In genomic region chr1:194588711-194589451, GRCm38 (mm10) we compare ENCODE assay signal across 7 mouse cellular contexts. TPM values are rescaled to one million over a fixed set of nuclear protein-coding genes. Genes with fewer than 3 reads are reported as not detected.
A peak's percentile ranks its signal among the peaks of the same experiment; 100 is the strongest.
DNase-seq lines count a peak whose midpoint lies in the region; ATAC-seq and TF ChIP-seq lines count a peak whose summit lies in the region.

No protein-coding gene starts in this region.

- DNase-seq in lung, postnatal 0 days (ENCODE audit: low spot score): peak; percentile 32
- no peak for DNase-seq in lung, postnatal 36 days
- peak; percentile 15 to 28 for DNase-seq in adrenal gland, postnatal 4 days (ENCODE audit: low spot score in 2 of 2)
- peak; percentile 43 to 71 for DNase-seq in cerebellum, postnatal 4 days (ENCODE audit: low spot score in 2 of 2)
- peak; percentile 71 for DNase-seq in hindbrain, postnatal 0 days (ENCODE audit: low spot score)
- peak; percentile 6 for DNase-seq in testis, postnatal 14 days (ENCODE audit: low spot score)
- DNase-seq in thymus, adult 2 months: no peak

- H3K9ac ChIP-seq in lung, postnatal 0 days (replicated peaks; ENCODE audit: low read depth): no peak overlapping the region
- H3K9ac ChIP-seq in hindbrain, postnatal 0 days (replicated peaks; ENCODE audit: low read length): no peak overlapping the region

- H3K27me3 ChIP-seq in lung, postnatal 0 days (replicated peaks; ENCODE audit: insufficient read depth, low read length): no peaks in the 10 kb centered on the region
- H3K27me3 ChIP-seq in hindbrain, postnatal 0 days (ENCODE audit: insufficient read depth, low read length): no peaks in the 10 kb centered on the region
- H3K27me3 ChIP-seq in thymus, adult 2 months (ENCODE audit: control insufficient read depth, insufficient read depth, low read length): no peaks in the 10 kb centered on the region

- H3K4me3 ChIP-seq in lung, postnatal 0 days (ENCODE audit: low read depth, low read length): no peak overlapping the region
- H3K4me3 ChIP-seq in hindbrain, postnatal 0 days (ENCODE audit: low read length): no peak overlapping the region
- no peak overlapping the region for H3K4me3 ChIP-seq in thymus, adult 2 months (ENCODE audit: control insufficient read depth, insufficient read depth, low read length)

- TF ChIP-seq CTCF in lung, postnatal 0 days (IDR thresholded peaks at IDR 0.05): no peak
- no peak for TF ChIP-seq CTCF in hindbrain, postnatal 0 days (IDR thresholded peaks at IDR 0.05; ENCODE audit: low read depth)
- TF ChIP-seq CTCF in thymus, adult 2 months (IDR thresholded peaks at IDR 0.05; ENCODE audit: borderline replicate concordance, control insufficient read depth, extremely low read depth, insufficient read depth, low read length, poor library complexity): no peak

- peak; percentile 38 for ATAC-seq in lung, postnatal 0 days
- peak; percentile 82 for ATAC-seq in hindbrain, postnatal 0 days

- no peak for TF ChIP-seq POLR2A in thymus, adult 2 months (IDR thresholded peaks at IDR 0.05; ENCODE audit: control insufficient read depth, extremely low read depth, insufficient read depth, low read length, poor library complexity)

- H3K9me3 ChIP-seq in lung, postnatal 0 days (ENCODE audit: low read length): no peaks in the 10 kb centered on the region
- H3K9me3 ChIP-seq in hindbrain, postnatal 0 days (ENCODE audit: low read length): no peaks in the 10 kb centered on the region

- WGBS in lung, postnatal 0 days: 40% methylated on average over 1 of the region's 1 CpGs
- WGBS in hindbrain, postnatal 0 days: 23% methylated on average over 1 of the region's 1 CpGs
- WGBS in thymus, adult 2 months: 89% methylated on average over 1 of the region's 1 CpGs

- no peaks in the 10 kb centered on the region for H3K36me3 ChIP-seq in lung, postnatal 0 days (ENCODE audit: insufficient read depth, low read length)
- H3K36me3 ChIP-seq in hindbrain, postnatal 0 days (ENCODE audit: insufficient read depth, low read length): no peaks in the 10 kb centered on the region
- H3K36me3 ChIP-seq in thymus, adult 2 months (ENCODE audit: control insufficient read depth, insufficient read depth, low read length): no peaks in the 10 kb centered on the region

- no peaks in the 10 kb centered on the region for H3K4me1 ChIP-seq in lung, postnatal 0 days (ENCODE audit: insufficient read depth, low read depth, low read length)
- peaks cover 16% of the 10 kb centered on the region for H3K4me1 ChIP-seq in hindbrain, postnatal 0 days (ENCODE audit: insufficient read depth, low read length)
- no peaks in the 10 kb centered on the region for H3K4me1 ChIP-seq in thymus, adult 2 months (replicated peaks; ENCODE audit: control insufficient read depth, insufficient read depth, low read length)

- TF ChIP-seq EP300 in lung, postnatal 0 days (IDR thresholded peaks at IDR 0.05): no peak

- no peak overlapping the region for H3K27ac ChIP-seq in lung, postnatal 0 days (ENCODE audit: low read length)
- H3K27ac ChIP-seq in hindbrain, postnatal 0 days: peak overlapping the region; percentile 17; the same call in 1 of the 2 replicates
- H3K27ac ChIP-seq in thymus, adult 2 months (ENCODE audit: control insufficient read depth, insufficient read depth, low read length): no peak overlapping the region

- H3K4me2 ChIP-seq in lung, postnatal 0 days (replicated peaks; ENCODE audit: low read depth, low read length): no peak overlapping the region
- H3K4me2 ChIP-seq in hindbrain, postnatal 0 days (ENCODE audit: low read depth, low read length): no peak overlapping the region

RNA-seq across cellular contexts. Expression of gene Plxna2, which starts 29.1 kb away (rescaled TPM):
- 4.5 and 5.8 TPM in 2 replicates for polyA plus RNA-seq in lung, postnatal 0 days (2015; fragmentation: Nextera tagmentation; extraction: Ambion mirVana)
- total RNA-seq in adrenal gland, postnatal 4 days (2021): 10 to 100 TPM; 12.3 to 12.4 TPM
- total RNA-seq in hindbrain, postnatal 0 days (2014; rRNA removed): 48.2 and 52.0 TPM in 2 replicates
- 11.1 and 11.7 TPM in 2 replicates for polyA plus RNA-seq in hindbrain, postnatal 0 days (2015; fragmentation: Nextera tagmentation; extraction: Ambion mirVana)
- polyA plus RNA-seq in thymus, adult 2 months (2012; rRNA removed): 3.2 and 4.0 TPM in 2 replicates

Comparison
In these comparisons a context has a peak if more than half of its experiments do, and no peak if none do; other contexts are left out.
1. DNase-seq: peak in lung, postnatal 0 days (single experiment), adrenal gland, postnatal 4 days (2 of 2), cerebellum, postnatal 4 days (2 of 2), hindbrain, postnatal 0 days (single experiment) and testis, postnatal 14 days (single experiment); none in lung, postnatal 36 days (single experiment) and thymus, adult 2 months (single experiment).